In genomic region chr12:100831021-100831420, GRCm38 (mm10) we compare ENCODE assay signal across 22 mouse cellular contexts. TPM values are rescaled to one million over a fixed set of nuclear protein-coding genes. Genes with fewer than 3 reads are reported as not detected.
A peak's percentile ranks its signal among the peaks of the same experiment; 100 is the strongest.
DNase-seq lines count a peak whose midpoint lies in the region; ATAC-seq lines count a peak whose summit lies in the region.
"Had no signal": no experiment of that assay in that cellular context is flagged by ENCODE, and none has a peak within 500 bp of the region (broad histone marks: within the 10 kb centered on the region; RNA-seq: fewer than 3 reads in every experiment).

No protein-coding gene starts in this region.

- 91% methylated on average over 2 of the region's 2 CpGs for WGBS in kidney, embryonic 16.5 days
- WGBS in hindbrain, embryonic 12.5 days: 80% methylated on average over 2 of the region's 2 CpGs

- no peaks in the 10 kb centered on the region for H3K9me3 ChIP-seq in kidney, embryonic 16.5 days (ENCODE audit: low read length)
- H3K9me3 ChIP-seq in hindbrain, embryonic 12.5 days (replicated peaks): no peaks in the 10 kb centered on the region
- H3K9me3 ChIP-seq: forebrain, embryonic 15.5 days; G1E; hindbrain, embryonic 13.5 days; intestine, embryonic 15.5 days; limb, embryonic 13.5 days; neural tube, embryonic 13.5 days had no signal

- H3K27ac ChIP-seq in kidney, embryonic 16.5 days (ENCODE audit: low read length): no peak overlapping the region
- no peak overlapping the region for H3K27ac ChIP-seq in hindbrain, embryonic 12.5 days
- H3K27ac ChIP-seq: forebrain, embryonic 15.5 days; heart, adult 2 months; hindbrain, embryonic 13.5 days; intestine, embryonic 15.5 days; limb, embryonic 13.5 days had no signal

- peak; percentile 15 to 41 for DNase-seq in kidney, adult 8-10 months
- peak; percentile 37 for DNase-seq in testis, postnatal 10 days (ENCODE audit: low spot score)
- no peak for DNase-seq in testis, postnatal 14 days (ENCODE audit: low spot score)
- peak; percentile 26 for DNase-seq in gonadal fat pad, adult 2 months (ENCODE audit: low read depth)
- no peak for DNase-seq in thymus, postnatal 0 days (ENCODE audit: low spot score)
- DNase-seq: adrenal gland, postnatal 25 days; cerebellum, adult 18-20 months; cerebellum, postnatal 36 days; heart, adult 2 months; lung, postnatal 4 days; midbrain, embryonic 14.5 days; right cerebral cortex, postnatal 4 days had no signal

- no peak overlapping the region for H3K4me2 ChIP-seq in kidney, embryonic 16.5 days (replicated peaks; ENCODE audit: low read depth, low read length)
- no peak overlapping the region for H3K4me2 ChIP-seq in hindbrain, embryonic 12.5 days (replicated peaks)
- H3K4me2 ChIP-seq: forebrain, embryonic 15.5 days; hindbrain, embryonic 13.5 days; intestine, embryonic 15.5 days; limb, embryonic 13.5 days; neural tube, embryonic 13.5 days had no signal

- H3K36me3 ChIP-seq in kidney, embryonic 16.5 days (ENCODE audit: insufficient read depth, low read length): no peaks in the 10 kb centered on the region
- no peaks in the 10 kb centered on the region for H3K36me3 ChIP-seq in hindbrain, embryonic 12.5 days
- H3K36me3 ChIP-seq: forebrain, embryonic 15.5 days; G1E; hindbrain, embryonic 13.5 days; intestine, embryonic 15.5 days; limb, embryonic 13.5 days; neural tube, embryonic 13.5 days had no signal

- no peak overlapping the region for H3K9ac ChIP-seq in kidney, embryonic 16.5 days (replicated peaks; ENCODE audit: low read length)
- no peak overlapping the region for H3K9ac ChIP-seq in hindbrain, embryonic 12.5 days
- H3K9ac ChIP-seq: forebrain, embryonic 15.5 days; hindbrain, embryonic 13.5 days; intestine, embryonic 15.5 days; limb, embryonic 13.5 days; neural tube, embryonic 13.5 days had no signal

- H3K27me3 ChIP-seq in kidney, embryonic 16.5 days (ENCODE audit: insufficient read depth, low read length): no peaks in the 10 kb centered on the region
- H3K27me3 ChIP-seq in hindbrain, embryonic 12.5 days: no peaks in the 10 kb centered on the region
- H3K27me3 ChIP-seq: forebrain, embryonic 15.5 days; hindbrain, embryonic 13.5 days; intestine, embryonic 15.5 days; limb, embryonic 13.5 days; neural tube, embryonic 13.5 days had no signal

- H3K4me1 ChIP-seq in kidney, embryonic 16.5 days (ENCODE audit: insufficient read depth, low read length): no peaks in the 10 kb centered on the region
- H3K4me1 ChIP-seq in hindbrain, embryonic 12.5 days: peaks cover 4% of the 10 kb centered on the region
- H3K4me1 ChIP-seq: forebrain, embryonic 15.5 days; intestine, embryonic 15.5 days; limb, embryonic 13.5 days had no signal

- ATAC-seq in kidney, embryonic 16.5 days (ENCODE audit: low FRiP score, low TSS enrichment): no peak
- ATAC-seq in hindbrain, embryonic 12.5 days (ENCODE audit: low FRiP score): no peak
- ATAC-seq: CD4-positive, CD25-positive, alpha-beta regulatory T cell, adult 4 months; forebrain, embryonic 15.5 days; intestine, embryonic 15.5 days had no signal

- H3K4me3 ChIP-seq in kidney, embryonic 16.5 days (ENCODE audit: low read length): no peak overlapping the region
- no peak overlapping the region for H3K4me3 ChIP-seq in hindbrain, embryonic 12.5 days
- H3K4me3 ChIP-seq: erythroblast, embryonic 14.5 days; forebrain, embryonic 15.5 days; heart, adult 2 months; hindbrain, embryonic 13.5 days; intestine, embryonic 15.5 days; limb, embryonic 13.5 days; neural tube, embryonic 13.5 days had no signal

RNA-seq across cellular contexts. Expression of gene Dglucy, which starts 52.2 kb away (rescaled TPM):
- polyA plus RNA-seq in kidney, embryonic 16.5 days (2015; fragmentation: Nextera tagmentation; extraction: Ambion mirVana): 3.9 and 4.1 TPM in 2 replicates
- polyA plus RNA-seq in gonadal fat pad, adult 2 months (2012; rRNA removed): 9.2 and 12.0 TPM in 2 replicates
- polyA plus RNA-seq in hindbrain, embryonic 12.5 days (2016; fragmentation: Nextera tagmentation; extraction: Ambion mirVana): 2.0 and 2.8 TPM in 2 replicates
- 1.9 and 2.2 TPM in 2 replicates for polyA plus RNA-seq in thymus, postnatal 0 days (2015; fragmentation: Nextera tagmentation; extraction: Ambion mirVana)
- polyA plus RNA-seq: erythroblast, embryonic 14.5 days had no signal

Comparison
In these comparisons a context has a peak if more than half of its experiments do, and no peak if none do; other contexts are left out.
1. DNase-seq: peak in kidney, adult 8-10 months (2 of 2), testis, postnatal 10 days (single experiment) and gonadal fat pad, adult 2 months (single experiment); none in testis, postnatal 14 days (single experiment) and thymus, postnatal 0 days (single experiment).